Mouse (Mus musculus) forebrain, embryonic 15.5 days (tissue): Measurements from ENCODE around the gene Gm20825. TPM values are rescaled to one million over a fixed set of nuclear protein-coding genes. Genes with fewer than 3 reads are reported as not detected.
"Not testable (repeated sequence)": the region's sequence is repeated elsewhere in the genome, so short reads cannot be mapped to it uniquely, and the experiment has no call there.

ENCODE experiments used
- ATAC-seq: fragments of 200-750 bp; cut with Nextera tagmentation; replicated peaks from 2 replicates; pipeline ENCODE4 v1.8.0; 2017; ENCODE audit warnings: mild to moderate bottlenecking, moderate TSS enrichment, moderate library complexity
- H3K27ac ChIP-seq: fragments of 300-500 bp; sonication (generic); replicated peaks from 2 replicates; pipeline ENCODE4 v1.5.1; 2015; ENCODE audit warnings: mild to moderate bottlenecking, inconsistent platforms
- H3K27me3 ChIP-seq: fragments of 300-500 bp; sonication (generic); 2 replicates; pipeline ENCODE4 v1.6.1; 2015; ENCODE audit warnings: inconsistent platforms
- H3K36me3 ChIP-seq: fragments of 300-500 bp; sonication (generic); 2 replicates; pipeline ENCODE4 v1.6.1; 2015; ENCODE audit warnings: mild to moderate bottlenecking, inconsistent platforms
- H3K4me1 ChIP-seq: fragments of 300-500 bp; sonication (generic); 2 replicates; pipeline ENCODE4 v1.6.1; 2015; ENCODE audit warnings: inconsistent platforms
- H3K4me2 ChIP-seq: fragments of 300-500 bp; sonication (generic); replicated peaks from 2 replicates; pipeline ENCODE4 v1.6.1; 2015; ENCODE audit warnings: mild to moderate bottlenecking, inconsistent platforms
- H3K4me3 ChIP-seq: fragments of 300-500 bp; sonication (generic); 2 replicates; pipeline ENCODE4 v1.5.1; 2015; ENCODE audit warnings: mild to moderate bottlenecking, inconsistent platforms
- H3K9ac ChIP-seq: fragments of 300-500 bp; sonication (generic); replicated peaks from 2 replicates; pipeline ENCODE4 v1.6.1; 2015; ENCODE audit warnings: mild to moderate bottlenecking, inconsistent platforms
- H3K9me3 ChIP-seq: fragments of 300-500 bp; sonication (generic); 2 replicates; pipeline ENCODE4 v1.6.1; 2016; ENCODE audit warnings: inconsistent platforms
- WGBS: fragments of 180-500 bp; shearing (Covaris S2); methylation state at CpG from one replicate; pipeline ENCODE4 v1.1.7; 2015; ENCODE audit warnings: mixed read lengths; 5-methylcytosine and 5-hydroxymethylcytosine counted together
- polyA plus RNA-seq: library from polyadenylated mRNA; unstranded; fragments of >200 nt; fragmentation: Nextera tagmentation; extraction: Ambion mirVana; gene quantifications from 2 replicates; pipeline ENCODE4 v1.2.1, GENCODE M21; 2015

Gene Gm20825
- polyA plus RNA-seq, result not detected in 2 replicates

- H3K4me3 ChIP-seq, H3K4me2 ChIP-seq, H3K27me3 ChIP-seq, H3K9me3 ChIP-seq, H3K4me1 ChIP-seq, ATAC-seq, H3K9ac ChIP-seq, H3K36me3 ChIP-seq, H3K27ac ChIP-seq: not testable (repeated sequence)
- WGBS, result 68% methylated on average over 3 of the region's 4 CpGs
These were observed at the start of gene Gm20825 for GRCm38 (mm10) chrY:8071407-8071806. Gm20825 (minus strand) TSS chrY:8071507.

Other genes starting within 250 kb of the Gm20825 start
- gene Gm29049, start 74.3 kb downstream of the Gm20825 start, polyA plus RNA-seq, result not detected in 2 replicates
- gene Gm20824, start 186.4 kb upstream of the Gm20825 start, polyA plus RNA-seq, result not detected in 2 replicates